Mouse (Mus musculus): ENCODE results near the gene Nvl.

The Nvl gene

GRCm38 (mm10) chr1:181143950-181144836 lies at the start of gene Nvl, which contains the start of gene Cnih4:
TSS of gene Nvl (minus strand) at chr1:181144204.
TSS of gene Cnih4 (plus strand) at chr1:181144693.
- peak; percentile 96 for DNase-seq (ENCODE audit: low spot score in 2 of 2)

- DNase-seq (ENCODE audit: low spot score in 2 of 2), result no peak
These were observed 44.9 kb upstream of the Nvl start for GRCm38 (mm10) chr1:181188925-181189324.

GRCm38 (mm10) chr1:181170210-181170609 lies 26.2 kb upstream of the Nvl start:
- DNase-seq (ENCODE audit: low spot score in 2 of 2), result no peak

GRCm38 (mm10) chr1:181168377-181168776 lies 24.4 kb upstream of the Nvl start:
- no peak for DNase-seq (ENCODE audit: low spot score in 2 of 2)

GRCm38 (mm10) chr1:181167816-181168215 lies 23.8 kb upstream of the Nvl start:
- DNase-seq (ENCODE audit: low spot score in 2 of 2), result no peak

- no peak for DNase-seq (ENCODE audit: low spot score in 2 of 2)
These were observed 7.5 kb upstream of the Nvl start for GRCm38 (mm10) chr1:181151541-181151940.

- DNase-seq (ENCODE audit: low spot score in 2 of 2), result peak; percentile 90 to 94
These were observed 7.0 kb upstream of the Nvl start for GRCm38 (mm10) chr1:181150827-181151534.

- no peak for DNase-seq (ENCODE audit: low spot score in 2 of 2)
These were observed 6.4 kb upstream of the Nvl start for GRCm38 (mm10) chr1:181150431-181150826.

- DNase-seq (ENCODE audit: low spot score in 2 of 2), result no peak
These were observed 5.5 kb upstream of the Nvl start for GRCm38 (mm10) chr1:181149373-181150017.

- DNase-seq (ENCODE audit: low spot score in 2 of 2), result no peak
These were observed 4.5 kb upstream of the Nvl start for GRCm38 (mm10) chr1:181148540-181148939.

GRCm38 (mm10) chr1:181146187-181146586 lies 2.2 kb upstream of the Nvl start:
- no peak for DNase-seq (ENCODE audit: low spot score in 2 of 2)

GRCm38 (mm10) chr1:181144966-181145365 lies 962 bp upstream of the Nvl start:
- no peak for DNase-seq (ENCODE audit: low spot score in 2 of 2)

- no peak for DNase-seq (ENCODE audit: low spot score in 2 of 2)
These were observed 425 bp downstream of the Nvl start for GRCm38 (mm10) chr1:181143609-181143949.

GRCm38 (mm10) chr1:181138730-181139129 lies 5.3 kb downstream of the Nvl start:
- no peak for DNase-seq (ENCODE audit: low spot score in 2 of 2)

GRCm38 (mm10) chr1:181131915-181132314 lies 12.1 kb downstream of the Nvl start:
- DNase-seq (ENCODE audit: low spot score in 2 of 2), result no peak

GRCm38 (mm10) chr1:181126766-181127165 lies 17.2 kb downstream of the Nvl start:
- DNase-seq (ENCODE audit: low spot score in 2 of 2), result no peak

GRCm38 (mm10) chr1:181125916-181126315 lies 18.1 kb downstream of the Nvl start:
- no peak for DNase-seq (ENCODE audit: low spot score in 2 of 2)

- DNase-seq (ENCODE audit: low spot score in 2 of 2), result no peak
These were observed 19.9 kb downstream of the Nvl start for GRCm38 (mm10) chr1:181124145-181124544.

- DNase-seq (ENCODE audit: low spot score in 2 of 2), result no peak
These were observed 26.9 kb downstream of the Nvl start for GRCm38 (mm10) chr1:181117112-181117511.

GRCm38 (mm10) chr1:181090048-181090447 lies 54.0 kb downstream of the Nvl start:
- no peak for DNase-seq (ENCODE audit: low spot score in 2 of 2)

- no peak for DNase-seq (ENCODE audit: low spot score in 2 of 2)
These were observed 60.0 kb downstream of the Nvl start for GRCm38 (mm10) chr1:181084021-181084420.

GRCm38 (mm10) chr1:181073075-181073474 lies 70.9 kb downstream of the Nvl start:
- DNase-seq (ENCODE audit: low spot score in 2 of 2), result no peak

Data from frontal cortex, postnatal 36 days (tissue).